Mouse (Mus musculus): ENCODE measurements at regions not wholly inside any gene's neighbourhood (a gene's known extent, or its start where the extent isn't known, plus 50 kb on each side); places are given as distances from the start of the nearest gene placed in this dataset.

DNA sequence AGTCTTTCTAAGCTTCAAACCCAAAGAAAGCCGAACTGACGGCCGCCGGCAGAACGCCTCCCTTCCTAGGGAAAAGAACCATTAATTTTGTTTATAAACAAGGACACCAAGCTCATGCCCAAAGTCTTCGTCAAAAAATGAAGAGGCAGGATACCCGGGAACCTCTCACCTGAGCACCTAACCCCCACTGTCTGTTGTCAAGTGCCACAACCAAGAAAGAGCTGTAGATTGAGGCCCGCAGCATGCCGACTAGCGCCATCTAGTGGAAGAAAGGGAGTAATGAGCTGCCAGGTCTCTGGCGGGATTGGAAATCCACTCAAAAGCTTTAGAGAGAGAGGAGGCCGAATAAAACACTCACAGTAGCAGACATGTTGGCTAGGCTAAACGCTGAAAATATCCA lies 146.4 kb downstream of the Zfp365 start:
- no peak overlapping the region for H3K4me3 ChIP-seq (ENCODE audit: insufficient read depth in 1 of 2, low read depth in 2 of 2, low read length in 2 of 2)
- H3K9ac ChIP-seq (replicated peaks) = no peak overlapping the region
- ATAC-seq (ENCODE audit: insufficient read depth) = no peak
- no peak overlapping the region for H3K4me2 ChIP-seq (ENCODE audit: low read depth)
- DNase-seq (ENCODE audit: low read depth in 3 of 3, low spot score in 3 of 3) = peak; percentile 9 to 23 (median 12)
- 30% methylated on average over 13 of the region's 13 CpGs for WGBS (ENCODE audit: insufficient replicate concordance)
- no peaks in the 10 kb centered on the region for H3K27me3 ChIP-seq (ENCODE audit: control insufficient read depth, insufficient read depth, low read length)
- TF ChIP-seq CTCF (IDR thresholded peaks at IDR 0.05; ENCODE audit: low read depth) (peak; percentile 89), EP300 (IDR thresholded peaks at IDR 0.05; ENCODE audit: low read depth) (no peak)
- H3K36me3 ChIP-seq (replicated peaks; ENCODE audit: control insufficient read depth, insufficient read depth, low read depth) = no peaks in the 10 kb centered on the region
- no peaks in the 10 kb centered on the region for H3K9me3 ChIP-seq (ENCODE audit: control insufficient read depth, low read length)
- H3K4me1 ChIP-seq (replicated peaks; ENCODE audit: control insufficient read depth in 2 of 2, insufficient read depth in 2 of 2, low read length in 1 of 2) = no peaks in the 10 kb centered on the region
- H3K27ac ChIP-seq = no peak overlapping the region

DNA sequence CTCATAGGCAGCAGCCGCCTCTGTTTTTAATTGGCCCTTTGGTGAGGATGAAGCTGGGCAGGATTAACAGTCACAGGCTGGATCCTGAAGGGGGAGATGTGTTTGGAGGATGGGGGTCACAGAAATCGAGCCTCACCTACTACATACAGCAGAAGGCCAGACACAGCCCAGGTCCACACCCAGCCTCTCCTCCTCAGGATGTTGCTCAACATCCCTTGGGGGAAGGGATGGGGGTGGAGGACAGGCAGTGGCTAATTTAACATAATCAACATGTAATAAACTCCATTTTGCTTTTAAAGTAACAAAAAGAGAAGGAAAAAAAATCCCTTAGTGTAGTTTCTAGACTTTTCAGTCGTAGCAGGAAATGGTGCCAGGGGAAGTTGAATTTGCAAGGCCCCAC lies 152.0 kb downstream of the Zfp365 start:
- TF ChIP-seq EP300 (IDR thresholded peaks at IDR 0.05; ENCODE audit: low read depth) = no peak
- no peak for TF ChIP-seq CTCF (IDR thresholded peaks at IDR 0.05; ENCODE audit: low read depth)
- WGBS (ENCODE audit: insufficient replicate concordance) = 27% methylated on average over 3 of the region's 3 CpGs
- no peaks in the 10 kb centered on the region for H3K36me3 ChIP-seq (replicated peaks; ENCODE audit: control insufficient read depth, insufficient read depth, low read depth)
- H3K27ac ChIP-seq = no peak overlapping the region
- no peaks in the 10 kb centered on the region for H3K4me1 ChIP-seq (replicated peaks; ENCODE audit: control insufficient read depth in 2 of 2, insufficient read depth in 2 of 2, low read length in 1 of 2)
- H3K27me3 ChIP-seq (ENCODE audit: control insufficient read depth, insufficient read depth, low read length) = no peaks in the 10 kb centered on the region
- no peak overlapping the region for H3K4me3 ChIP-seq (ENCODE audit: insufficient read depth in 1 of 2, low read depth in 2 of 2, low read length in 2 of 2)
- no peak for DNase-seq (ENCODE audit: low read depth in 3 of 3, low spot score in 3 of 3)
- ATAC-seq (ENCODE audit: insufficient read depth) = no peak
- no peak overlapping the region for H3K4me2 ChIP-seq (ENCODE audit: low read depth)
- no peaks in the 10 kb centered on the region for H3K9me3 ChIP-seq (ENCODE audit: control insufficient read depth, low read length)
- H3K9ac ChIP-seq (replicated peaks) = no peak overlapping the region

DNA sequence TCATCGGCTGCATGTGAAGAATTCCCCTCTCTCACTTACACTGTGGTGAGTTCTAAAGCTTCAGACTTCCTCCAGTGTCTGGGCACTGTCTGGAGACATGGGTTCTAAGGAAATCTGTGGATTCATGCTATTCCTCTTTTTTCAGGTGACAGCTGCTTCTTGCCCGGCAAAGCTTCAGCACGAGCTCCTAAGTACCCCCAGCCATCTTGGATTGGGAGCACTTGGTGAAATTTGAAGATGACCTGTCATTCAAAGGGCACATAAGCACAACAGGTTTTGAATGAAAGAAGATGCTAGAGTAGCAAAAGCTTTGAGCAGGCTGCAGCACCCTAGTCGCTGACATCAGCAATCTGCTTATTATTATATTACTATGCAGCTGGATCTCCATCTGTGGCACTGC lies 164.3 kb downstream of the Zfp365 start:
- no peak for TF ChIP-seq EP300 (IDR thresholded peaks at IDR 0.05; ENCODE audit: low read depth)
- H3K9ac ChIP-seq (replicated peaks) = no peak overlapping the region
- no peak overlapping the region for H3K4me3 ChIP-seq (ENCODE audit: insufficient read depth in 1 of 2, low read depth in 2 of 2, low read length in 2 of 2)
- no peaks in the 10 kb centered on the region for H3K4me1 ChIP-seq (replicated peaks; ENCODE audit: control insufficient read depth in 2 of 2, insufficient read depth in 2 of 2, low read length in 1 of 2)
- H3K27ac ChIP-seq = no peak overlapping the region
- no peak overlapping the region for H3K4me2 ChIP-seq (ENCODE audit: low read depth)
- ATAC-seq (ENCODE audit: insufficient read depth) (no peak), DNase-seq (ENCODE audit: low read depth in 3 of 3, low spot score in 3 of 3) (no peak)
- no peaks in the 10 kb centered on the region for H3K27me3 ChIP-seq (ENCODE audit: control insufficient read depth, insufficient read depth, low read length)
- 60% methylated on average over 4 of the region's 4 CpGs for WGBS (ENCODE audit: insufficient replicate concordance)
- no peaks in the 10 kb centered on the region for H3K9me3 ChIP-seq (ENCODE audit: control insufficient read depth, low read length)
- H3K36me3 ChIP-seq (replicated peaks; ENCODE audit: control insufficient read depth, insufficient read depth, low read depth) = no peaks in the 10 kb centered on the region

DNA sequence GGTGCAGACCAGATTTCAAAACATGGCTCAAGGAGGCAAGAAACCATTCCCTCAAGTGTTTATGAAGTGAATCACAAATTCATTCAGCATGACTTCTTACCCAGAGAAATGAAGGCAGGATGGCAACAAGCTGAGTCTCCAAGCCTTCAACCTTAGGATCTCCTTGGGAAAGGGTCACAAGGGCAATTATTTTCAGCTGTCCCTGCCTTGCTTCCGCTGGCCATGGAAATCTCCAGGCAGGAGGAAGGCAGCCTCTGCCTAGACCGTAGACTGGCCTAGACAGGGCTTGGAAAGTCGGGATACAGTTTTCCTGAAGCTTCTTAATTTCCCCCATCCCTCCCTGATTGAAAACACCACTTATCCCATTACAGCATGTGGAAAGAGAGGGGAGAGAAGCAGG lies 165.0 kb downstream of the Zfp365 start:
- Histone ChIP-seq H3K9me3 (ENCODE audit: control insufficient read depth, low read length) (no peaks in the 10 kb centered on the region), H3K4me2 (ENCODE audit: low read depth) (no peak overlapping the region), H3K27me3 (ENCODE audit: control insufficient read depth, insufficient read depth, low read length) (no peaks in the 10 kb centered on the region), H3K36me3 (replicated peaks; ENCODE audit: control insufficient read depth, insufficient read depth, low read depth) (no peaks in the 10 kb centered on the region), H3K4me3 (ENCODE audit: insufficient read depth in 1 of 2, low read depth in 2 of 2, low read length in 2 of 2) (no peak overlapping the region), H3K27ac (no peak overlapping the region), H3K9ac (replicated peaks) (no peak overlapping the region), H3K4me1 (replicated peaks; ENCODE audit: control insufficient read depth in 2 of 2, insufficient read depth in 2 of 2, low read length in 1 of 2) (peaks cover 0 to 2% of the 10 kb centered on the region in 2 experiments; a peak in 1 of 4 replicates)
- TF ChIP-seq CTCF (IDR thresholded peaks at IDR 0.05; ENCODE audit: low read depth) (no peak), EP300 (IDR thresholded peaks at IDR 0.05; ENCODE audit: low read depth) (no peak)
- DNase-seq (ENCODE audit: low read depth in 3 of 3, low spot score in 3 of 3) = no peak
- no peak for ATAC-seq (ENCODE audit: insufficient read depth)
- 70% methylated on average over 3 of the region's 3 CpGs for WGBS (ENCODE audit: insufficient replicate concordance)

DNA sequence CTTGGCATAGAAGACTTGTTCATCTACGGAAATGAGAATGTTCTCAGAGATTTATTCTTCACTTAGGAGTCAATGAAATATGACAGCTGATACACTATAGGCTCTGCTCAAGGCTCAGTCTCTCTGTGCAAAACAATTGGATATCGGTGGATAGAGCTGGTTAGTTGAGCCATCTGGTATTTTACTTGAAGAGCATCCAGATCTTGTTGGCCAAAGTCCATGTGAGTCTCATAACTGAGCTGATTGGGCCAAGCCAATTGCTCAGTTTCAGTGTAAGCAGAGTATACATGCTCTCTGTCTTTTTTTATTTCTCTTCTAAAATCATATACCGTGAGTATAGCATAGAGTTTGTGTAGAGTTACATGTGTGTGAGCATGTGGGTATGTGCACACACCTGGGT lies 166.3 kb downstream of the Zfp365 start:
- H3K4me3 ChIP-seq (ENCODE audit: insufficient read depth in 1 of 2, low read depth in 2 of 2, low read length in 2 of 2) = no peak overlapping the region
- H3K27ac ChIP-seq = no peak overlapping the region
- H3K4me1 ChIP-seq (replicated peaks; ENCODE audit: control insufficient read depth in 2 of 2, insufficient read depth in 2 of 2, low read length in 1 of 2) = peaks cover 0 to 3% of the 10 kb centered on the region in 2 experiments; a peak in 1 of 4 replicates
- TF ChIP-seq CTCF (IDR thresholded peaks at IDR 0.05; ENCODE audit: low read depth) (no peak), EP300 (IDR thresholded peaks at IDR 0.05; ENCODE audit: low read depth) (no peak)
- ATAC-seq (ENCODE audit: insufficient read depth) = no peak
- H3K4me2 ChIP-seq (ENCODE audit: low read depth) = no peak overlapping the region
- 60% methylated on average over 3 of the region's 3 CpGs for WGBS (ENCODE audit: insufficient replicate concordance)
- no peaks in the 10 kb centered on the region for H3K9me3 ChIP-seq (ENCODE audit: control insufficient read depth, low read length)
- H3K36me3 ChIP-seq (replicated peaks; ENCODE audit: control insufficient read depth, insufficient read depth, low read depth) = no peaks in the 10 kb centered on the region
- no peak for DNase-seq (ENCODE audit: low read depth in 3 of 3, low spot score in 3 of 3)
- H3K27me3 ChIP-seq (ENCODE audit: control insufficient read depth, insufficient read depth, low read length) = no peaks in the 10 kb centered on the region
- H3K9ac ChIP-seq (replicated peaks) = no peak overlapping the region

All from liver, embryonic 14.5 days (tissue).